Mouse (Mus musculus): ENCODE data around the gene Rims1. TPM values are rescaled to one million over a fixed set of nuclear protein-coding genes. Genes with fewer than 3 reads are reported as not detected.

Gene Rims1
- polyA plus RNA-seq, 2 experiments from 2014 or later = not detected

DNA sequence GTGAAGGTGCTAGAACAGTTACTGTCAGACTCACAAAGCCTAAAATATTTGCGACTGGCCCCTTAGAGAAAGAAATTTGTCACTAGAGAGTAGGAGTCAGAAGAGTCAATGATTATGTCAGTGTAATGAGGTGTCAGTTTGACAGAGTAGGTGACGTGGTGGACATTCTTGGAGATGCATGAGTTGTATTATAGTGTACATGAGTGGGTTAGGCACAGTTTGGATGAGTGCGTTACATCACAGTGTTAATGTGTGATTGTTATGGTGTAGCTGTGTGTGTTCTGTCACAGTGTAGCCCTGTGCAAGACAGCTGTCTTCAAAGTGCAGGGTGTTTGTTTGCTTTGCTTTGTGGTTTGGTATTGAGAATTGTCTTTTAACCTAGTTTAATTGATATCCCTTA lies 226.3 kb downstream of the Rims1 start:
- no peak for ATAC-seq

DNA sequence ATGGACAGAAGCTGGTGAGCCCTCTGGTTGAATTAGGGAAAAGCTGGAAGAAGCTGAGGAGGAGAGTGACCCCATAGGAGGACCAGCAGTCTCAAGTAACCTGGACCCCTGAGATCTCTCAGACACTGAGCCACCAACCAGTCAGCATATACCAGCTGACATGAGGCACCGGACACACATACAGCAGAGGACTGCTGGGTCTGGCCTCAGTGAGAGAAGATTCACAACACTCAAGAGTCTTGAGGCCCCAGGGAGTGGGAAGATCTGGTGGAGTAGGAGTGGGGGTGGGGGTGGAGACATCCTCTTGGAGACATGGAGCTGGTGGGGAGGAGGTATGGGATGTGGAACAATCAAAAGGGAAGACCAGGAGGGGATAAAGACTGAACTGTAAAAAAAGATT lies 233.1 kb downstream of the Rims1 start:
- ATAC-seq = no peak

DNA sequence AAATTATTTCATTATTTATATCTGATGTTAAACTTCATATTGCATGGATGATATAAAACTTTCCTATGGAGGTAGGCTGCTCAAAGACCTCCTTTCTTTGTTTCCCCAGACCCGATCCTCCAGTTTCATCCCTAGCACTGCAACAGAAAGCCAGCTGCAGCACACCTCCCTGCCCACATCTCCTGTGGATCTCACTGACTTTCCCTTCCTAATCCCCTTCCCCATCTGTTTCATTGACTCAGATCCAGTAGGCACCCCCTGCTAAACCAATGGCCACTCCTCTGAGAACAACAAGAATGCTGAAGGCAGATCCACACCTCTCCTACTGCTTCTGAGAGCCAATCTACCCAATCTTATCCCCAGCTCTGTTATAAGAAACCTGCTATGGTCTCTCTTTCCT lies 259.5 kb downstream of the Rims1 start:
- no peak for ATAC-seq

DNA sequence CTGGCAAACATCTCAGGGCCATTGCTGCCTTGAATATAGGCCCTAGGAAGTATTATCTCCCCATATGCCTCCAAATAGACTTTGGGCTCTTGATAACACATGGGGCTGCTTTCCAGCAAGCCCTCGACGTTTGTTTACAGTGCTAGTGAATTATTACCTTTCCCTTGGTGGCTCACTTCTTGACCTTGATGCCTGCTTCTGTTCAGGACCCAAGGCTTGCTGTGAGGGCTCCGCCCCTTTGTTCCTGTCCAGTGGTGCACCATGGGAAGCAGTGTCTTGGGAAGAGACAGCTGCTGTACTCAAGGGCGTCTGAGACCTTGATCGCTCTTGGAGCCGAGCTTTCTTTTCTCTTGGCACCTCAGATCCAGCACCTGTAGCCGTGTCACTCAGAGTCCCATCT lies 267.7 kb downstream of the Rims1 start:
- no peak for ATAC-seq

DNA sequence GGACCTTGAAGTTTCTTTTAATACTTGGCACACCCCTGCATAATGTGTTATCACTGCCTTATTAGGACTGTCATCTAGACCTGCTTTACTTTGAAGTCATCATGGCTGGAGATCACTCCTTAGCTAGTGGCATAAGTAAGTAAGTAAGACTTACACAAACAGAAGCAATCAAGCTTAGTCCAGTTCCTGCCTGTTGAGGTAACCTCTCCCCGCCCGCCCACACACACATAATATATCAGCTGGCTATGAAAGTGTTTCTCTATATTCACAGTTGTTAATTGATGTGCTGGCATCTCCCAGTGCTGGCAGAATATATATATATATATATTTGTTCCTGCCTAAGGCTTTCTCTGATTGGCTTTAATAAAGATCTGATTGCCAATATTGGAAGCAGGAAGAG lies 269.0 kb downstream of the Rims1 start:
- no peak for ATAC-seq

DNA sequence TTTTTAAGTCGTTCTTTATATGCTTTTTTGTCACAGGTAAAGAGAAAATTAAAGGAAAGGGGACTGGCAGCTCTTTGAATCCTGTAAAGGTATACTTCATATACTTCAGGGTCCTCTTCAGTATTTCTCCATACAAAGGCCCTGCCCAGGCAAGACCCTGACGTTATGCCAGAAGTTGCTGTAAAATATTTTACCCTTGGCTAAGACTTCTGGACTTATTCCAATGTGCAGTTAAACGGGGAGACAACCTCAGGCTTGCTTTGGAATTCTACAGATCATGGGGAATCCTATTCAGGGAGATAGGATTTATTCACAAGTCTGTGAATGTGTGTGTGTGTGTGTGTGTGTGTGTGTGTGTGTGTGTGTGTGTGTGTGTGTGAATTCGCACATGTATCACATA lies 270.7 kb downstream of the Rims1 start:
- no peak for ATAC-seq

DNA sequence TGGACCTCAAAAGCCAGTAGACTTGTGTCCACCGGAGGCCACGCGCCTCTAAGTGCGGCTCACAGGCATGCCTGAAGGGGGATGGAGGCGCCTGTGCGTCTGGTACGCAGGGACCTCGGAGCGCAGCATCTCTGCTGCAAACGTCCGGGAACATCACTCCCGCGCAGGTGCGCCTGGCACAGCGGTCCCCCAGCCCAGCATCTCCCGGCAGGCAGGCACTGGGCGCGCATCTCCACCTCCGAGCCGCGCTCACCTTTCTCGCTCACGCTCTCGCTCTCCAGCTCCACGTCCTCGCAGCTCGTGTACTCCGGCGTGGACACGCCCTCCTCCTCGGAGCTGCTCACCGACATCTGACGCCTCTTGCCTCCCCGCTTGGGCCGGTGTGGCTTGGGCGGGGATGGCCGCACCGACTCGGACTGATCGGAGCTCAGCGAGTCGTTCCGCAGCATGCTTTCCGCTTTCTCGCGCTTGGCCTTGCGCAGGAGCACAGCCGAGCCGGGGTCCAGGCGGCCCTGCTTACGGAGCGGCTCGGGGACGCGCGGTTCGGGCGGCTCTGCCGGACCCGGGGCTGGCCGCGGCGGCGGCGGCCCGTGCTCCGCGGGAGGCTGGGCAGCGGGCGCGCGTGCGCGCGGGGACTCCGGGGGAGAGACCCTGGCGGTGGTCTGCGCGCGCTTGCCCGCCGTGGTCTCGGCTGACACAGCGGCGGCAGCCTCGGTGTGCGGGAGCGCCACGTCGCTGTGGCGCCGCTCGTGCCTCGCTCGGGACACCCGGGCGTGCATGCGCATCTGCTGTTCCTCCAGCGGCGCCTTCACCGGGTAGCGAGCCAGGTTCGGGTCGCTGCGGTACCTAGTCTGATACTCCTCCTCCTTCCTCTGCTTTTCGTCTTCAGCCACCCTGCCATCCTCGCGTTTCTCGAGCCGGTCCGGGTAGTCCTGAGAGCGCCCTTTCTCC lies 272.4 kb downstream of the Rims1 start:
- no peak for ATAC-seq

DNA sequence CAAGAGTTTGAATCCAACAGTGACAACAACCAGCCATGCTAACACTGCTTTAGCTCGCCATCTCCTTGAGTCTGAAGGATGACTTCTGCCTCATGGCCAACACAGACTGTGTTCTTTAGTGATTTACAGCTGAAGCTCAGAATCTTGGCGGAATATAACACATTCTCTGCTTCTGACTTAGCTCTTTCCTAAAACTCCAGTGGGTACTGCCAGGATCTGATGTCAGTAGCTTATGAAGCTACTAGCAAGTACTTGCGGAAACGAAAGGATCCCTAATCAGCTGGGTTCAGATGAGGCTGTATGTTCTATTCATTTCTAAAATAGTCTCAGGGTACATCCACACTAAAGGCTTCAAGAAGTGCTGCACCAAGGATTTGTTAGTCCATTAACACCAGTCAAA lies 290.7 kb downstream of the Rims1 start:
- ATAC-seq = no peak

DNA sequence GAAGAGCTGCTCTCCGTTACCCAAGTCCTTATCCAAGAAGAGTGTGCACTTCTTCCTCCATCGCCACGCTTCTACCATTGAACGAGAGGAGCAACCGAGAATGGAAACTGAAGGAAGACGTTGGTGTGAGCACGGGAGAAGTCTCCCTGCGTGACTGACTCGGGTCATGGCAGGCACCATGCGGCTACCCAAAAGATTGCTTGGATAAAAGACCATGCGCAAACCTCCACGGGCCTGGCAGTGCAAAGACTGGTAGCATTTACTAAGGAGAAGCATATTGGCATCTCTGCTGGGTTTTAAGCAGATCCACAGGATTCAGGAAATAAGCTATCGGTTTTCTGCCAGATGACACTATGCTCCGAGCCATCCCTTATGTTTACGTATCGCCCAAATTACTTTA lies 293.4 kb downstream of the Rims1 start:
- ATAC-seq = no peak

DNA sequence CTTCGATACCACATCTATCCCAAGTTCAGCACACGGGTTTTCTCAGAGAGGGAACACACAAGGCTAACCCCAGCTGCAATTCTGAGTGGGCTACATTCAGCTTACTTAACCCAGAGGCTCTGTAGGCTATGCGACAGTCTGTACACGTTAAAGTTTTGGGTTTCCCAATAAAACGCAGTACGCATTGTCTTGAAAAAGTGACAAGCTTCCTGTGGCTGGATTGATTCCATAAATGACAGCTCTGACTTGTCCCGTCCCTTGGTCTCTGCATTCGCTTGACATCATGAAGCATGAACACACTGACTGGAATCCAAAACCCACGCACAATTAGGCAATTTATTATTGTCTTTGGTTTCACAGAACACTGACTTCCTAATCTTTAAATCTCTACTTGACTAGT lies 294.2 kb downstream of the Rims1 start:
- ATAC-seq = no peak

DNA sequence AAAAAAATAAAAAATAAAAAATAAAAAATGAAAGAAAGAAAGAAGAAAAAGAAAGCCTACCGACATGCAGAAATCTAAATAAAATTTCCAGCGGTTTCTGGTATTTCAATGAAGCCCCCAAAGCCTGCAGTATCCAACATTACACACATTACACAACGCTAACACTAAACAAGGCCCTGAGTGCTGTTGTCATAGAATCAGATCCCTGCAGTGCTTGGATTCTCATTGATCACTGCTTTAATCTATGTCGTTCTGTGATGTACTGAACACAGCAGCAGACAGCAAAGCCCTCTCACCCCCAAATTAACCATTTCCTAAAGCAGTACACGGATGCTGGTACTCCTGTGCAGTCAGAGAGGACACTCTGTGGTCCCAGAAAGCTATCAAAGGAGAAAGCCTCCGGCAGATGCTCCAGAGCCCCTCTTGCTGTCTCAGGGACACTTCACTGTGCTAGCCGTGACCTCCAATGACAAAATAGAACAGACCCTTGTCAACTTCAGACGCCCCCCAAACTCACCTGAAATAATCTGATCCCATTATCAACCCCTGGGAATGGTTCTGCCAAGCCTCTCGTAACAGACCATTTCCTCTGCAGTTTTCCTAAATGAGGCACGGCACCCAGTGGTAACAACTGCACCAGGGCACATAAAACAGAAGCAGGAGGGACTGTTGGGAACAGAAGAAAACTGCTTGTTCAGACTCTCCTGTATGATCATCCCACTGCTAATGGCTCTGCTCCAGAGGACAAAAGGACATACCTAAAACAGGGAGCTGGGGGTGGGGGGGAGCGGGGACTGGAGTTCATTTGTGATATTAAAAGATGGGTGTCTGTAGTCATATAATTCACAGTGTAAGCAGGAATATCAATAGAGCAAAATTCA lies 296.8 kb downstream of the Rims1 start:
- ATAC-seq = no peak

DNA sequence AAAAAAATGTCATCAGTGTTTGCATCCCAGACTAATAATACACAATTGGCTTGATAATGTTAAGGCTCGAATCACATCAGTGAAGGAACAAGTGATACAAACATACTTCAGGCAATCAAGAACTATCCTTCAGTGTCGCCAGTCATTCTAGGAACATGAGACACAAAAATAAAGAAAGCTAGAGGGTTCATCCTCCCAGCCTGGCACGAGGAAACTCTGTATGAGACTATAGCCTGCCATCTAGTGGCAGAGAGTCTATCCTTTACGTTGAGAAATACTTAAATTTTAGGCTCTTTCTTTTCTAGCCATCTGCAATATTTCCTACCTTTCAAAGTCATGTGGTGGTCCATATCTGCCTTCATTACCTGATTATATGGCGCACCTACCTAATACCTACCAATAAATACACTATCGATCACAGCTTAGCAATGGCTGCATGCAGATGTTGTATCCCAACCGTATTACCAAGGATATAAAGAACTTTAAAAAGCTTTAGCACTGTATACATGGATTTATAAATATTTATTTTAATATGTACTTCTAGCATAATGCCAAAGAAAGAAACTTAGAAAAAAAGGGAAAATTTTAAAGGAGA lies 318.4 kb downstream of the Rims1 start:
- no peak for ATAC-seq

DNA sequence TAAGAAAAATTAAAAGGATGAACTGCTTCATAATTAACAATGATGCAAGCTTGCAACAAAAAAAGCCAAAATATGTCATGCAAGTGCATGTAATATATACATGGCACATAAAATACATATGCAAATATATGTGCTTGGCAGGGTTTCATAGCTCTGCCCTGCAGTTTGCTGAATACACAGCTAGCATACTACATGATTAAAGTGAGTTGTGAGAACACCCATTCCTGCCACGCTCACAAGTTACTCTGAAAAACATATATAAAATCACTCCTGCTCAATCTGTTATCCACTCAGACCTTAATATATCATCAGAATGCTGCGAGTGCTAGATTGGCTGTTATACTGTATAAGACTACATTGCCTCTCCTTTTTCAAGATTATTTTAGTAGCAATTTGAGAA lies 329.6 kb downstream of the Rims1 start:
- ATAC-seq = no peak

DNA sequence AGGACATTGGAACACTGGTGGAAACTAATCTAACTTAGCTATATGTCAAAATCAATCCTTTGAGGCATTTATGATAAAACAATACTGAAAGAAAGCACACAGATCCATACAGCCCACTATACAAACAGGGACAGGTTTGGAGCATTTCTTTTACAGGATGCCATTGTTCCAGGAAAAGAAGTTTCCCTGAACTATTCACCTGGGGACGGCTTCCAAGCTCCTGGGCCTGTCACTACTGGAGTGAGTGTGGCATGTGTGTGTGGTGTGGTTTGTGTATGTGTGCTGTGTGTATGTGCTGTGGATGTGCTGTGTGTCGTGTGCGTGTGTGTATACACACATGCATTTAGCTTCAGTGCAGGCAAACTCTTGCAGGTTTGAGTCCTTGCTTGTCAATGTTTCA lies 338.8 kb downstream of the Rims1 start:
- no peak for ATAC-seq

DNA sequence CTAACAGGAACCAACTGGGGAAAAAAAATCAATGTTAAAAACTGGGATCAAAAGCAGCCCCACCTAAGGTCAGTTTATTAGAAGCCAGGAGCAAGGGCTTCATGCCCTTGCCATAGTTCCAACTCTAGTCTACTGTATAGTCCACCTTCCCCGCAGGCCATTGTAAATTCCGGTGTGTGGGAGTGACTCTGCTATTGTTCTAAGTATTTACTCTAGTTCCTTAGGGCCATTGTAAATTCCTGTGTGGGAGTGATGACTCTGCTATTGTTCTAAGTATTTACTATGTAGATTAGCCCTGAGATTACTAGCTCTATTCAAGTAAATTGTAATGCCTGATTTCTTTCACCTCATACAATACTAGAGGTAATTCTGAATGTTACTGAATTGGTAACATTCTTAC lies 339.2 kb downstream of the Rims1 start:
- no peak for ATAC-seq

DNA sequence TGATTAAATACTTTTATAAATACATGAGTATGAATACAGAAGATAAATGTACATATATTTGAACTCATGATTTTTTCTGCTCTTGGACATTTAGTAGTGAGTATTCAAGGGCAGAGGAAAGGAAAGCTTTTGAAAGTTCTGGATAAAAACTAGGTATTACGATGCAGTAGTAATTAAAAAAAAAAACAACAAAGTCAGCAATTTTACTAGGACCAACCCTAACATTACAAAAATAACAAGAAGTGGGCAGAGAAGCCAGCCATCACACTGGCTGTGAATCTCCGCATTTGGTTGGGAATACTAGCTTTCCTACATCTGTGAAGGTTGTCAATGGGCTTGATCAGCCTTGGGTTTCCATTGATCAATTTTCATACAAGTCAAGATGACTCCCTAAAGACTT lies 381.8 kb downstream of the Rims1 start:
- no peak for ATAC-seq

DNA sequence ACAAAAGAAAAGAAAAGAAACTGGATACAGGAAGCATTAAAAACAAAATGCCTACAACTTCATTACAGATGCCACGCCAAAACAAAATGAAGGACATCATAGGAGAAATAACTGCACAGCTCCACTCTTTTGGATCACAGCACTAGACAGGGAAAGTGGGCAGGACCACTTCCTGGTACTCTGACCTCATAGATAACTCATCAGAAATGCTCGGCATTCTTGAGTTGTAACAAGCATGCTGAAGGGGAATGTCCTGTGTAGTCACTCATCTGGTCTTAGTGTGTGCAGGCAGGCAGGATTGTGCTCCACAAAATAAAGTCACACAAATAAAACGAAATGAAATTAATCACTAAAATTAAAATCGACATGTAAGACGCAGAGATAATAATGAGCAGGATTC lies 383.7 kb downstream of the Rims1 start:
- ATAC-seq = no peak

DNA sequence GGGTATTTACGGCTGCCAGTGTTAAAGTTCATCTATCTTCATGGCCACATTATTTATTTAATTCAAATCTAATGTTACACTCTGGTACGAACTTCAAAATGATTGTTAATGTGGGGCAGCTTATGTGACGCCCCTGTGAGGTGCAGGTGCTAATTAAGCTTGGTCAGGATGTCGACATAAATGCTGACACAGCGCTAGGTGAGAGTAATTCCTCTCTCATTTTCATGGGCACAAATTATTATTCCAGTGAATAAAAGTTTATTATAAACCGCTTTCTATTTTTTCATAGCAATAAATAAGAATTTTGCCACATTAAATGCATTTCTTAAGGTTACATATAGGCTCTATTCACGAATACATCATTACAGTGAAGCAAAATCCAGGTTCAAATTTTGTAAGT lies 395.6 kb downstream of the Rims1 start:
- ATAC-seq = no peak

DNA sequence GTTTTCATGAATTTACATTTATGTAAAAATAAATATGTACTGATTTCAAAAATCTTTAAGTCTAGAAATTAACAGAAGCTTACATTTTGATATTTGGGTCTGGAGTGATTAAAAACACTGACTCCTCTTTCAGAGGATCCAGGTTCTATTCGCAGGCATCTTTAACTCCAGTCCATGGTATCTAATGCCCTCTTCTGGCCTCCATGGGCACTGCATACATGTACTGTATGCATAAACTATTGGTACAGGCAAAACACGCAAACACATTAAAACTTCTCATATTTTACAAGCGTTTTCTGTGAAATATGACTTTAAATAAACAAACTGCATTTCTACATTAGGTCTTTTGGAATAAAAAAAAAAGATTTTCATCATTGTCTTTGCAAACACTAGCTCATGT lies 419.4 kb downstream of the Rims1 start:
- no peak for ATAC-seq

DNA sequence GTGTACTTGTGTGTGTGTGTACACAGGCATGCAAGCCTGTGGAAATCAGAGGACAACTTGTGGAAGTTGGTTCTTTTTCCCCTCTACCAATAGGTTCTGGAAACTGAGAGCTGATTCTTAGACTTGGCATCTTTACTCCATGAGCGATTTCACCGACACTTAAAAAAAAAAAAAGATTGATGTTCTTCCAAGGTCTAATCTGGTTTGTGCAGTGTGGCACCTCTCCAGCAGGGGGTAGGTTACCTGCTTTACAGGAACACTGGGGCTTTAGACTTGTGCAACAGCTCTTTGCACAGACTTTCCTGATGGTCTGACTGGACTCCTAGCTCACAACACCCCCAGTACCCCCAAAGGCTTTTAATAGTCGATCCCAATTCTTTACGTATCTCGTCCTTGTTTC lies 428.1 kb downstream of the Rims1 start:
- ATAC-seq = no peak

DNA sequence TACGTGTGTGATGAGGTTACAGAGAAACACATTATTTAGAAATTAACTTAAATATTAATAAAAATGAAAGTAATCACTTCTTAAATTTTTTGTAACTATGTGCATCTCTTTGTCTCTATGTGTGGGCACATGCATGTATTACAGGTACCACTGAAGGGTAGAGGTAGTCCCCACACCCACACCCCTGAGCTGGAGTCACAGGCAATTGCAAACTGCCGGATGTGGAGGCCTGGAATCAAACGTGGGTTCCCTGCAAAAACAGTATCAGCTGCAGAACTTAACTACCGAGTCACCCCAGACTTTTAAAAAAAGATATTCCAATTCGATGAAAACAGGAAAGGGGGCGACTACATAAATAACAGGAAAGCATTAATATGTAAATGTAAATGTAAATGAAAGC lies 428.7 kb downstream of the Rims1 start:
- no peak for ATAC-seq

DNA sequence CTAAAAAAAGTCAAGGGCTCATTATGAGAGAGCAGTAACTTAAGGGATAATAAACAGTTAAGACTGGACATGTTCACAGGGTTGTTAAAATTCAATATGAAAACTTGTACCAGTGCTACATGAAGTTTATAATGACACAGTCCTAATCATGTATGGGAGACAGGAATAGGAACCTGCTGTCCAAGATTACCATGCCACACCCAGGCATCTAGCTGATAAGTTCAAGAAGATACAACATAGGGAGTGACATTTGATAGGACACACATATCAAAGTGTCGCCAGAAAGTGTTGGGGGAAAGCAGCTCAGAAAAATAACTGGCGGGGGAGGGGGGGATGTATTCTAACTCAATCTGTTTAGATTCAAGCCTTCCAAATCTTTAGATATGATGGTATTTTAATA lies 449.6 kb downstream of the Rims1 start:
- no peak for ATAC-seq

DNA sequence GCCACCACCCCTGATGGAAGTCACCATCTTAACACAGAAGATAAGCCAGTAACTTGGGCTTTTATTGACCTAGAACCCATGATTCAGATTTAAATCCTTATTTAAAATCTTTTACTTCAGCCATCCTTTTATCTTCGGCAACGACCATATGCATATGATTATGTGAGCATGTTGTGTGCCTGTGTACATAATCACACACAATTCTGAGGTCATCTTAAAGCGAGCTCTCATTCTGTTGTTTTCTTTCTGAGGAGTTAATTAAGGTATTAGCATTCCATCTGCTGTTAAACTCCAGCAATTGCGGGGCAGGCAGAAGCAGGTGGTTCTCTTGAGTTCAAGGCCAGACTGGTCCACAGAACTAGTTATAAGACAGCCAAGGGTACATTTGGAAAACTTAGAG lies 452.1 kb downstream of the Rims1 start:
- no peak for ATAC-seq

DNA sequence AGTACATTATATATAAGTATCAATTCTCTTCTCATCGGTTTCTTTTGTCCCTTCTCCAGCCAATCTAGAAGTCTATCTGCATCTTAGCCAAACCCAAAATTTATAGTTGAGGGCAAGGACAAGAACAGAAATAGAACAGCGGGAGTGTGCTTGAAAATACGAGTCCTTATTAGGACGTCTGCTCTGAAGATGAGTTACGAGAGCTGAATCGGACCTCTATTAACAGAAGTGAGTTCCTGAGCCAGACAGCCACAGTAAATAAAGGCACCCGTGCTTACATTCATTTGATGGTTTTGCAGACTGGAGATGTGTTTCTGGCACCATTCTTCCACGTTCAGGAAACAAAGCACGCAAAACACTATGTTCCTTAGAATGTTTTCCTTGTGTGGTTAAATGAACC lies 466.9 kb downstream of the Rims1 start:
- no peak for ATAC-seq

All from activated CD4-positive, CD25-positive, alpha-beta regulatory T cell, adult 4 months (primary cell).